Comparison of ENCODE assay signal across 8 mouse cellular contexts in genomic region chr9:35176124-35176659, GRCm38 (mm10). TPM values are rescaled to one million over a fixed set of nuclear protein-coding genes. Genes with fewer than 3 reads are reported as not detected.
DNase-seq lines count a peak whose midpoint lies in the region; ATAC-seq and TF ChIP-seq lines count a peak whose summit lies in the region.

No protein-coding gene starts in this region.

- no peak for DNase-seq in lung, embryonic 14.5 days
- DNase-seq in lung, postnatal 36 days, result no peak
- no peak for DNase-seq in layer of hippocampus, adult 11-12 months (ENCODE audit: low spot score)
- no peak for DNase-seq in cerebellum, adult 9-11 months
- DNase-seq in layer of hippocampus, adult 9-11 months, result no peak

- no peak overlapping the region for H3K27ac ChIP-seq in lung, embryonic 14.5 days (ENCODE audit: low read depth)
- no peak overlapping the region for H3K27ac ChIP-seq in embryonic fibroblast, embryonic 13.5 days (ENCODE audit: insufficient read depth, low read length)
- no peak overlapping the region for H3K27ac ChIP-seq in limb, embryonic 12.5 days
- H3K27ac ChIP-seq in olfactory bulb, adult 2 months (ENCODE audit: insufficient read depth, low read depth, low read length), result no peak overlapping the region

- no peaks in the 10 kb centered on the region for H3K4me1 ChIP-seq in lung, embryonic 14.5 days (ENCODE audit: insufficient read depth)
- H3K4me1 ChIP-seq in embryonic fibroblast, embryonic 13.5 days (ENCODE audit: control insufficient read depth, insufficient read depth, low read length), result peaks cover 6% of the 10 kb centered on the region; the same call in 1 of the 2 replicates
- H3K4me1 ChIP-seq in limb, embryonic 12.5 days (replicated peaks), result peaks cover 14% of the 10 kb centered on the region
- 0 out of 2 replicates have a peak, but pooled peaks cover 2% of the 10 kb centered on the region for H3K4me1 ChIP-seq in olfactory bulb, adult 2 months (ENCODE audit: control insufficient read depth, insufficient read depth, low read length)

- H3K4me2 ChIP-seq in lung, embryonic 14.5 days, result peak overlapping the region; percentile 95
- peak overlapping the region; percentile 79 for H3K4me2 ChIP-seq in limb, embryonic 12.5 days

- H3K4me3 ChIP-seq in lung, embryonic 14.5 days (ENCODE audit: low read depth, low read length), result peak overlapping the region; percentile 68
- H3K4me3 ChIP-seq in embryonic fibroblast, embryonic 13.5 days (ENCODE audit: insufficient read depth, low read length), result peak overlapping the region; percentile 75
- H3K4me3 ChIP-seq in limb, embryonic 12.5 days (replicated peaks), result peak overlapping the region; percentile 63
- H3K4me3 ChIP-seq in olfactory bulb, adult 2 months (ENCODE audit: insufficient read depth, low read depth, low read length), result peak overlapping the region; percentile 55

- peak overlapping the region; percentile 64; the same call in 1 of the 2 replicates for H3K9ac ChIP-seq in lung, embryonic 14.5 days
- H3K9ac ChIP-seq in limb, embryonic 12.5 days (replicated peaks), result no peak overlapping the region

- no peaks in the 10 kb centered on the region for H3K27me3 ChIP-seq in lung, embryonic 14.5 days (ENCODE audit: insufficient read depth, low read length)
- no peaks in the 10 kb centered on the region for H3K27me3 ChIP-seq in limb, embryonic 12.5 days

- no peak for TF ChIP-seq CTCF in lung, embryonic 14.5 days (IDR thresholded peaks at IDR 0.05; ENCODE audit: low read depth)
- no peak for TF ChIP-seq CTCF in embryonic fibroblast, embryonic 13.5 days (IDR thresholded peaks at IDR 0.05; ENCODE audit: borderline replicate concordance, insufficient read depth, low read length)
- TF ChIP-seq CTCF in olfactory bulb, adult 2 months (IDR thresholded peaks at IDR 0.05; ENCODE audit: insufficient read depth, low read depth, low read length), result no peak

- no peak; the same call in 1 of the 2 replicates for ATAC-seq in lung, embryonic 14.5 days (ENCODE audit: insufficient read depth)
- no peak; the same call in 1 of the 2 replicates for ATAC-seq in limb, embryonic 12.5 days (ENCODE audit: insufficient number of reproducible peaks, insufficient read depth, low FRiP score, low TSS enrichment, low read depth)

- H3K36me3 ChIP-seq in lung, embryonic 14.5 days (ENCODE audit: insufficient read depth), result no peaks in the 10 kb centered on the region
- H3K36me3 ChIP-seq in limb, embryonic 12.5 days, result no peaks in the 10 kb centered on the region

- WGBS in lung, embryonic 14.5 days, result 47% methylated on average over 14 of the region's 14 CpGs
- 53% methylated on average over 14 of the region's 14 CpGs for WGBS in limb, embryonic 12.5 days
- 30% methylated on average over 14 of the region's 14 CpGs for WGBS in olfactory bulb, adult 2 months

- H3K9me3 ChIP-seq in lung, embryonic 14.5 days (ENCODE audit: low read depth, low read length), result no peaks in the 10 kb centered on the region
- H3K9me3 ChIP-seq in limb, embryonic 12.5 days, result no peaks in the 10 kb centered on the region

- no peak for TF ChIP-seq POLR2A in embryonic fibroblast, embryonic 13.5 days (IDR thresholded peaks at IDR 0.05; ENCODE audit: low read depth, low read length)
- TF ChIP-seq POLR2A in olfactory bulb, adult 2 months (IDR thresholded peaks at IDR 0.05; ENCODE audit: insufficient read depth, low read depth, low read length), result no peak

RNA-seq across cellular contexts. Expression of gene Dcps, which starts 0.3 kb away (rescaled TPM):
- polyA plus RNA-seq in lung, embryonic 14.5 days (2014; fragmentation: Nextera tagmentation; extraction: Ambion mirVana), result 84.8 and 87.0 TPM in 2 replicates
- polyA plus RNA-seq in embryonic fibroblast, embryonic 13.5 days (2011; ENCODE audit: insufficient read length, low read depth, missing spikeins), result 21.7 and 22.3 TPM in 2 replicates
- 78.5 and 85.6 TPM in 2 replicates for polyA plus RNA-seq in limb, embryonic 12.5 days (2016; fragmentation: Nextera tagmentation; extraction: Ambion mirVana)
- polyA plus RNA-seq in olfactory bulb, adult 2 months (2012; ENCODE audit: insufficient read depth, insufficient read length, low replicate concordance, missing spikeins), result not detected in 2 replicates

RNA-seq across cellular contexts. Expression of gene Srpr, which starts 23.8 kb away (rescaled TPM):
- polyA plus RNA-seq in lung, embryonic 14.5 days (2014; fragmentation: Nextera tagmentation; extraction: Ambion mirVana), result 129 and 133 TPM in 2 replicates
- polyA plus RNA-seq in embryonic fibroblast, embryonic 13.5 days (2011; ENCODE audit: insufficient read length, low read depth, missing spikeins), result 145 and 164 TPM in 2 replicates
- 97.6 and 105 TPM in 2 replicates for polyA plus RNA-seq in limb, embryonic 12.5 days (2016; fragmentation: Nextera tagmentation; extraction: Ambion mirVana)
- polyA plus RNA-seq in olfactory bulb, adult 2 months (2012; ENCODE audit: insufficient read depth, insufficient read length, low replicate concordance, missing spikeins), result not detected in 2 replicates

RNA-seq across cellular contexts. Expression of gene Tirap, which starts 23.9 kb away (rescaled TPM):
- polyA plus RNA-seq in lung, embryonic 14.5 days (2014; fragmentation: Nextera tagmentation; extraction: Ambion mirVana), result 11.6 and 12.0 TPM in 2 replicates
- 17.2 and 18.7 TPM in 2 replicates for polyA plus RNA-seq in embryonic fibroblast, embryonic 13.5 days (2011; ENCODE audit: insufficient read length, low read depth, missing spikeins)
- 14.9 and 15.7 TPM in 2 replicates for polyA plus RNA-seq in limb, embryonic 12.5 days (2016; fragmentation: Nextera tagmentation; extraction: Ambion mirVana)
- polyA plus RNA-seq in olfactory bulb, adult 2 months (2012; ENCODE audit: insufficient read depth, insufficient read length, low replicate concordance, missing spikeins), result not detected in 2 replicates

RNA-seq across cellular contexts. Expression of gene Foxred1, which starts 34.7 kb away (rescaled TPM):
- 39.6 and 41.1 TPM in 2 replicates for polyA plus RNA-seq in lung, embryonic 14.5 days (2014; fragmentation: Nextera tagmentation; extraction: Ambion mirVana)
- 24.1 and 28.5 TPM in 2 replicates for polyA plus RNA-seq in embryonic fibroblast, embryonic 13.5 days (2011; ENCODE audit: insufficient read length, low read depth, missing spikeins)
- polyA plus RNA-seq in limb, embryonic 12.5 days (2016; fragmentation: Nextera tagmentation; extraction: Ambion mirVana), result 48.2 and 52.1 TPM in 2 replicates
- not detected in 2 replicates for polyA plus RNA-seq in olfactory bulb, adult 2 months (2012; ENCODE audit: insufficient read depth, insufficient read length, low replicate concordance, missing spikeins)

RNA-seq across cellular contexts. Expression of gene St3gal4, which starts 57.1 kb away (rescaled TPM):
- polyA plus RNA-seq in lung, embryonic 14.5 days (2014; fragmentation: Nextera tagmentation; extraction: Ambion mirVana), result 30.5 and 33.4 TPM in 2 replicates
- 21.6 and 35.4 TPM in 2 replicates for polyA plus RNA-seq in embryonic fibroblast, embryonic 13.5 days (2011; ENCODE audit: insufficient read length, low read depth, missing spikeins)
- 29.7 and 30.3 TPM in 2 replicates for polyA plus RNA-seq in limb, embryonic 12.5 days (2016; fragmentation: Nextera tagmentation; extraction: Ambion mirVana)
- not detected in 2 replicates for polyA plus RNA-seq in olfactory bulb, adult 2 months (2012; ENCODE audit: insufficient read depth, insufficient read length, low replicate concordance, missing spikeins)

Comparison
In these comparisons a context has a peak if more than half of its experiments do, and no peak if none do; other contexts are left out.
1. RNA of gene Dcps, which starts 0.3 kb away (polyA plus RNA-seq): 84.8 to 87.0 TPM in lung, embryonic 14.5 days, 78.5 to 85.6 TPM in limb, embryonic 12.5 days and 21.7 to 22.3 TPM in embryonic fibroblast, embryonic 13.5 days; not detected in olfactory bulb, adult 2 months; every median in the first group is over 10 times any median in the second.
2. RNA of gene Srpr, which starts 23.8 kb away (polyA plus RNA-seq): 145 to 164 TPM in embryonic fibroblast, embryonic 13.5 days, 129 to 133 TPM in lung, embryonic 14.5 days and 97.6 to 105 TPM in limb, embryonic 12.5 days; not detected in olfactory bulb, adult 2 months; every median in the first group is over 10 times any median in the second.
3. RNA of gene Tirap, which starts 23.9 kb away (polyA plus RNA-seq): 17.2 to 18.7 TPM in embryonic fibroblast, embryonic 13.5 days, 14.9 to 15.7 TPM in limb, embryonic 12.5 days and 11.6 to 12.0 TPM in lung, embryonic 14.5 days; not detected in olfactory bulb, adult 2 months; every median in the first group is over 10 times any median in the second.
4. Peak in every context shown above with its lines, with median percentiles within 50 percentile points of each other: H3K4me3 ChIP-seq.